In genomic region chrX:151096171-151097058, GRCm38 (mm10) we compare ENCODE assay signal across 8 mouse cellular contexts. TPM values are rescaled to one million over a fixed set of nuclear protein-coding genes. Genes with fewer than 3 reads are reported as not detected.
DNase-seq lines count a peak whose midpoint lies in the region; ATAC-seq and TF ChIP-seq lines count a peak whose summit lies in the region.

Gene Tsr2 (minus strand): TSS chrX:151096543.

- peaks cover 0 to 2% of the 10 kb centered on the region in 2 experiments; a peak in 1 of 4 replicates for H3K4me1 ChIP-seq in ES-E14 (ENCODE audit: control insufficient read depth in 2 of 2, insufficient read depth in 2 of 2, low read length in 2 of 2, poor library complexity in 1 of 2)
- no peaks in the 10 kb centered on the region for H3K4me1 ChIP-seq in forebrain, embryonic 14.5 days (ENCODE audit: control insufficient read depth, insufficient read depth, low read length)

- H3K36me3 ChIP-seq in ES-E14 (ENCODE audit: control insufficient read depth, insufficient read depth, low read length, poor library complexity, severe bottlenecking): no peaks in the 10 kb centered on the region; the same call in 1 of the 2 replicates
- no peaks in the 10 kb centered on the region for H3K36me3 ChIP-seq in forebrain, embryonic 14.5 days (ENCODE audit: control insufficient read depth, insufficient read depth, low read length)

- no peaks in the 10 kb centered on the region for H3K9me3 ChIP-seq in ES-E14 (ENCODE audit: control insufficient read depth, insufficient read depth, low read depth, low read length)
- no peaks in the 10 kb centered on the region for H3K9me3 ChIP-seq in forebrain, embryonic 14.5 days (replicated peaks; ENCODE audit: control insufficient read depth, low read length)

- H3K27ac ChIP-seq in ES-E14 (ENCODE audit: insufficient read depth, low read depth, low read length, poor library complexity, severe bottlenecking): peak within 1 kb of the TSS; percentile 73
- H3K27ac ChIP-seq in forebrain, embryonic 14.5 days (ENCODE audit: low read depth, low read length): no peak within 1 kb of the TSS

- in situ Hi-C loops in ES-E14 (cut with MboI; ENCODE audit: low sequenced_read_pairs in 2 of 2, unreplicated experiment in 2 of 2): no loop called here

- peak within 1 kb of the TSS; percentile 53 for H3K4me2 ChIP-seq in forebrain, embryonic 14.5 days (ENCODE audit: low read length)

- 31% methylated on average over 35 of the region's 35 CpGs for whole genome bisulfite sequencing in forebrain, embryonic 14.5 days

- ATAC-seq in forebrain, embryonic 14.5 days: peak; percentile 96
- ATAC-seq in neutrophil, adult 5-6 weeks (ENCODE audit: extremely low read depth, insufficient number of reproducible peaks, low FRiP score, poor library complexity, severe bottlenecking): peak; percentile 92

- peak; percentile 59 for DNase-seq in ES-E14 (ENCODE audit: low read depth, low spot score)
- peak; percentile 66 for DNase-seq in cerebellum, adult 11 months
- DNase-seq in forebrain, embryonic 14.5 days (ENCODE audit: low spot score): peak; percentile 93
- peak; percentile 54 to 70 for DNase-seq in heart, postnatal 14 days
- peak; percentile 78 for DNase-seq in layer of hippocampus, adult 11-12 months (ENCODE audit: low spot score)
- DNase-seq in lung, adult 18-20 months: peak; percentile 69 to 77
- DNase-seq in thymus, adult 18-20 months: peak; percentile 27 to 41

- H3K27me3 ChIP-seq in forebrain, embryonic 14.5 days (replicated peaks; ENCODE audit: control insufficient read depth, insufficient read depth, low read length): no peaks in the 10 kb centered on the region

- intact Hi-C loops in heart, postnatal 14 days (cut with DNase I): loop anchor here (2.0 to 5.0 kb wide), 3 partner anchors 49 to 134 kb away; partner anchors contain the start of genes Fgd1 and Gnl3l

- H3K4me3 ChIP-seq in ES-E14 (ENCODE audit: insufficient read depth in 1 of 2, low read depth in 1 of 2, low read length in 2 of 2, poor library complexity in 1 of 2, severe bottlenecking in 1 of 2): peak within 1 kb of the TSS; percentile 98 to 99
- H3K4me3 ChIP-seq in forebrain, embryonic 14.5 days (ENCODE audit: low read depth, low read length): peak within 1 kb of the TSS; percentile 57

- H3K9ac ChIP-seq in ES-E14 (ENCODE audit: insufficient read depth, low read depth, low read length, poor library complexity, severe bottlenecking): peak within 1 kb of the TSS; percentile 96
- peak within 1 kb of the TSS; percentile 66 for H3K9ac ChIP-seq in forebrain, embryonic 14.5 days (ENCODE audit: low read length)

TF ChIP-seq in ES-E14, 5 proteins besides CTCF, POLR2A, EP300 and RAD21:
- peak; percentile 48; the same call in 1 of the 2 replicates for TF ChIP-seq HCFC1 (IDR thresholded peaks at IDR 0.05; ENCODE audit: borderline replicate concordance, insufficient read depth, low read length)
- no peak; the same call in 1 of the 2 replicates for TF ChIP-seq CHD2 (IDR thresholded peaks at IDR 0.05; ENCODE audit: low read depth, low read length)

RNA-seq across cellular contexts. Expression of gene Tsr2, which starts in this region (rescaled TPM):
- 15.6 and 17.1 TPM in 2 replicates for total RNA-seq in ES-E14 (2012; rRNA removed)
- polyA plus RNA-seq in forebrain, embryonic 14.5 days (2014; fragmentation: Nextera tagmentation; extraction: Ambion mirVana): 39.2 and 49.1 TPM in 2 replicates
- total RNA-seq in heart, postnatal 14 days (2021): 1 to 10 TPM; 8.9 TPM
- 15.4 and 16.6 TPM in 2 replicates for total RNA-seq in neutrophil, adult 5-6 weeks (2017)

Comparison
In these comparisons a context has a peak if more than half of its experiments do, and no peak if none do; other contexts are left out.
1. DNase-seq: peak in every context shown above with its lines; median percentile 93 in forebrain, embryonic 14.5 days; 78 in layer of hippocampus, adult 11-12 months; 73 in lung, adult 18-20 months; 66 in cerebellum, adult 11 months; 62 in heart, postnatal 14 days; 59 in ES-E14; 34 in thymus, adult 18-20 months.